Mouse (Mus musculus): Measurements from ENCODE around the gene Rbms3.

Gene Rbms3

GRCm38 (mm10) chr9:117250036-117250830 lies 379.5 kb downstream of the Rbms3 start:
- no peak for DNase-seq

GRCm38 (mm10) chr9:117247311-117247980 lies 382.3 kb downstream of the Rbms3 start:
- no peak for DNase-seq

- DNase-seq: no peak
Observed at GRCm38 (mm10) chr9:117246173-117246572, 383.5 kb downstream of the Rbms3 start.

GRCm38 (mm10) chr9:117243365-117243764 lies 386.3 kb downstream of the Rbms3 start:
- no peak for DNase-seq

- DNase-seq: peak; percentile 43
Observed at GRCm38 (mm10) chr9:117234726-117235075, 395.0 kb downstream of the Rbms3 start.

- peak; percentile 60 for DNase-seq
Observed at GRCm38 (mm10) chr9:117234065-117234725, 395.5 kb downstream of the Rbms3 start.

- DNase-seq: no peak
Observed at GRCm38 (mm10) chr9:117222741-117223140, 407.0 kb downstream of the Rbms3 start.

GRCm38 (mm10) chr9:117221481-117221880 lies 408.2 kb downstream of the Rbms3 start:
- DNase-seq: no peak

- no peak for DNase-seq
Observed at GRCm38 (mm10) chr9:117216026-117216755, 413.5 kb downstream of the Rbms3 start.

GRCm38 (mm10) chr9:117212023-117212422 lies 417.7 kb downstream of the Rbms3 start:
- DNase-seq: no peak

- no peak for DNase-seq
Observed at GRCm38 (mm10) chr9:117210344-117210743, 419.4 kb downstream of the Rbms3 start.

- DNase-seq: no peak
Observed at GRCm38 (mm10) chr9:117205395-117205794, 424.3 kb downstream of the Rbms3 start.

- DNase-seq: no peak
Observed at GRCm38 (mm10) chr9:117200067-117200658, 429.6 kb downstream of the Rbms3 start.

- no peak for DNase-seq
Observed at GRCm38 (mm10) chr9:117197531-117197930, 432.2 kb downstream of the Rbms3 start.

- DNase-seq: peak; percentile 81
Observed at GRCm38 (mm10) chr9:117192565-117193540, 436.9 kb downstream of the Rbms3 start.

- no peak for DNase-seq
Observed at GRCm38 (mm10) chr9:117192093-117192492, 437.6 kb downstream of the Rbms3 start.

- peak; percentile 29 for DNase-seq
Observed at GRCm38 (mm10) chr9:117188406-117188805, 441.3 kb downstream of the Rbms3 start.

- DNase-seq: no peak
Observed at GRCm38 (mm10) chr9:117187116-117188034, 442.3 kb downstream of the Rbms3 start.

- DNase-seq: no peak
Observed at GRCm38 (mm10) chr9:117180658-117181057, 449.1 kb downstream of the Rbms3 start.

GRCm38 (mm10) chr9:117178366-117178765 lies 451.3 kb downstream of the Rbms3 start:
- peak; percentile 70 for DNase-seq
